Mouse (Mus musculus) kidney, embryonic 16.5 days (tissue): ENCODE measurements around the gene Stat3. TPM values are rescaled to one million over a fixed set of nuclear protein-coding genes. Genes with fewer than 3 reads are reported as not detected.

Experiments used
- ATAC-seq: fragments of 200-750 bp; cut with Nextera tagmentation; 2 replicates; pipeline ENCODE4 v1.8.0; 2017; ENCODE audit warnings: moderate TSS enrichment; ENCODE audit not compliant: low FRiP score, low TSS enrichment
- H3K27ac ChIP-seq: fragments of 300-500 bp; sonication (generic); 2 replicates; pipeline ENCODE4 v1.5.1; 2014; ENCODE audit warnings: low read length
- H3K27me3 ChIP-seq: fragments of 300-500 bp; sonication (generic); 2 replicates; pipeline ENCODE4 v1.6.1; 2014; ENCODE audit warnings: low read length, control low read depth, mixed read lengths; ENCODE audit not compliant: insufficient read depth
- H3K36me3 ChIP-seq: fragments of 300-500 bp; sonication (generic); 2 replicates; pipeline ENCODE4 v1.6.1; 2014; ENCODE audit warnings: low read length, control low read depth, mixed read lengths; ENCODE audit not compliant: insufficient read depth
- H3K4me1 ChIP-seq: fragments of 300-500 bp; sonication (generic); 2 replicates; pipeline ENCODE4 v1.6.1; 2014; ENCODE audit warnings: low read length, control low read depth, mixed read lengths; ENCODE audit not compliant: insufficient read depth
- H3K4me2 ChIP-seq: fragments of 300-500 bp; sonication (generic); replicated peaks from 2 replicates; pipeline ENCODE4 v1.6.1; 2014; ENCODE audit warnings: low read depth, low read length
- H3K4me3 ChIP-seq: fragments of 300-500 bp; sonication (generic); 2 replicates; pipeline ENCODE4 v1.5.1; 2014; ENCODE audit warnings: mild to moderate bottlenecking, low read length
- H3K9ac ChIP-seq: fragments of 300-500 bp; sonication (generic); replicated peaks from 2 replicates; pipeline ENCODE4 v1.6.1; 2014; ENCODE audit warnings: low read length
- H3K9me3 ChIP-seq: fragments of 300-500 bp; sonication (generic); 2 replicates; pipeline ENCODE4 v1.6.1; 2016; ENCODE audit warnings: low read length, control low read depth
- WGBS: fragments of 180-500 bp; shearing (Covaris S2); extraction: QIAGEN DNeasy Blood & Tissue Kit; methylation state at CpG from one replicate; pipeline ENCODE4 v1.1.7; 2014; 5-methylcytosine and 5-hydroxymethylcytosine counted together
- polyA plus RNA-seq: library from polyadenylated mRNA; unstranded; fragments of >200 nt; fragmentation: Nextera tagmentation; extraction: Ambion mirVana; gene quantifications from 2 replicates; pipeline ENCODE4 v1.2.1, GENCODE M21; 2015

Stat3 gene
- polyA plus RNA-seq, 1 experiment from 2014 or later, result 47.9 TPM

DNA sequence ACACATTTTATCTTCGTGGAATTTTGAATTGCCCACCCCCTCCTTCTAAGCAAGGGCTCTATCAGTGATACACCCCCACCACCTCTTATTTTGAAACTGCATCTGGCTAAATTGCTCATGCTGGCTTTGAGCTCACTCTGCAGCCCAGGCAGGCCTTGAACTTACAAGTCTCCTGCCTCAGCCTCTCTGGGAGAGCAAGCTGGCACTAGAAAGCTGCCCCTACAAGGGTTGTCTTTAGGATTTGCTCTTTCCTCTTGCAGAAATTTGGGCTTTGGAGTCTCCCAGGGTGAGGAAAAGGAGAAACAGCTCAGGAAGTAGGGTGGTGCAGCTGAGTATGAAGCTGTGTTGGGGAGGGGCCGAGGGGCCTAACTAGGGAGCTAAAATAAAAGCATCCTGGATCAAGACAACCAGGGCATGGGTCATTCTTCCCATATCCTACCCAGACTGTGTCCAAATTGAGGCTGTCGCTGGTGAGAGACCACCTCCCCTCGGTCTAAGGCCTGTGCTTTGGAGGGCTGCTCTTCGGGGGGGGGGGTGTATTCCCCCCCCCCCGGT lies 18.7 kb upstream of the Stat3 start:
- Histone ChIP-seq H3K9me3 (no peaks in the 10 kb centered on the region), H3K27ac (no peak overlapping the region), H3K27me3 (peaks cover 20% of the 10 kb centered on the region), H3K4me2 (no peak overlapping the region), H3K36me3 (peaks cover 3% of the 10 kb centered on the region; the same call in 1 of the 2 replicates), H3K9ac (no peak overlapping the region), H3K4me1 (peaks cover 27% of the 10 kb centered on the region), H3K4me3 (no peak overlapping the region)
- ATAC-seq, result no peak
- 62% methylated on average over 6 of the region's 6 CpGs for WGBS

DNA sequence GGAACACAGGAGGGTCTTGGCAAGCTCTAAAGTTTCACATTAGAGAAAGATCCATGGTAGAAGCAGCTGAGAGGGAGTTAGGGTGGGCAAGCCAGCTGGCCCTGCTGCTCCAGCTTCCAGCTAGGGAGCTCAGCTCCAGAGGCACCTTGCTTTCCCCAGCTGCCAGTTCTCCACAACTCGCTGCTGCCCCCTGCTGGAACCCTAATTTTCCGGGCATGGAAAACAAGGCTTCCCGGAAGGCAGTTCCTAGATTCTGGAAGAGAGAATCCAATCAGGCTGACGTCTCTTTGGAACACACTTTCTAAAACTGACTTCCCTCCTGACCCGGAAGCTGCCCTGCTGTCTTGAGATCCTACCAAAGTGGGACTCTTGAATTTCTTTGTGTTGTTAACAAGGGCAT lies 17.9 kb upstream of the Stat3 start:
- H3K27me3 ChIP-seq, result peaks cover 20% of the 10 kb centered on the region
- no peak overlapping the region for H3K27ac ChIP-seq
- 1% methylated on average over 5 of the region's 5 CpGs for WGBS
- no peak overlapping the region for H3K4me3 ChIP-seq
- H3K4me1 ChIP-seq, result peaks cover 27% of the 10 kb centered on the region
- ATAC-seq, result no peak
- H3K9me3 ChIP-seq, result no peaks in the 10 kb centered on the region
- no peak overlapping the region for H3K9ac ChIP-seq
- peaks cover 3% of the 10 kb centered on the region; the same call in 1 of the 2 replicates for H3K36me3 ChIP-seq
- H3K4me2 ChIP-seq, result no peak overlapping the region

DNA sequence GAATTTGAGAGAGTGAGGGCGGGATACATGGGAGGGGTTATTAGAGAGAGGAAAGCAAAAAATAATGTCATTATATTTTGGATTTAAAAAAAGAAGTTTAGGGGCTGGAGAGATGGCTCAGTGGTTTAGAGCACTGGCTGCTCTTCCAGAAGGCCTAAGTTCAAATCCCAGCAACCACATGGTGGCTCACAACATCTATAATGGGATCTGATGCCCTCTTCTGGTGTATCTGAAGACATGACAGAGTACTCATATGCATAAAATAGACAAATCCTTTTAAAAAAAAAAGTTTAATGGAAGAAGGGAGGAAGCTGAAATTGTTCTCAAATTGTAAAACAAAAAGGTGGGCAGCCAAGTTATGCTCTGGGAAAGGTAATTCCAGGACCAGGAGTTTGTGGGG lies 10.2 kb upstream of the Stat3 start:
- Histone ChIP-seq H3K9me3 (peaks cover 9% of the 10 kb centered on the region), H3K4me1 (no peaks in the 10 kb centered on the region), H3K9ac (no peak overlapping the region), H3K27me3 (no peaks in the 10 kb centered on the region), H3K4me2 (no peak overlapping the region), H3K27ac (no peak overlapping the region), H3K36me3 (no peaks in the 10 kb centered on the region), H3K4me3 (no peak overlapping the region)
- 100% methylated on average over 1 of the region's 1 CpGs for WGBS
- no peak for ATAC-seq

DNA sequence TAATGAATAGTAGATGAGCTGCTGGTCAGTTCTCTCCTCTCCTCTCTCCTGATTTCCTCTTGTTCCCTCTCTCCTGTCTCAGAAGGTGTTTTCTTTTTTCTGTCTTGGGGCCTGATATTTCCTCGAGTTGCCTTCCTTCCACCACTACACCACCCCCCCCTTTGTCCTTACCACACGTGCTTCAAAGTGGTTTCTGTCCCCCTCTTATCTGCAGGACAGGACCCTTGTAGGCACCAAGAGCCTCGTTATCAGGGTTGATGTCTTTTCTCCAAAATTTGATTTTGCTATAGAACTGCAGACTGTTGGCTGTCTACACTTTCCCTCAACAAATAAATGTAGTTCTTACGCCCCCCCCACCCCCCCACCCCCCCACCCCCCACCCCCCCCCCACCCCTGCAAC lies 9.0 kb upstream of the Stat3 start:
- H3K27ac ChIP-seq, result no peak overlapping the region
- no peaks in the 10 kb centered on the region for H3K4me1 ChIP-seq
- no peaks in the 10 kb centered on the region for H3K36me3 ChIP-seq
- H3K4me2 ChIP-seq, result no peak overlapping the region
- no peak overlapping the region for H3K9ac ChIP-seq
- H3K9me3 ChIP-seq, result peaks cover 9% of the 10 kb centered on the region
- no peaks in the 10 kb centered on the region for H3K27me3 ChIP-seq
- WGBS, result 58% methylated on average over 4 of the region's 4 CpGs
- no peak for ATAC-seq
- H3K4me3 ChIP-seq, result no peak overlapping the region

DNA sequence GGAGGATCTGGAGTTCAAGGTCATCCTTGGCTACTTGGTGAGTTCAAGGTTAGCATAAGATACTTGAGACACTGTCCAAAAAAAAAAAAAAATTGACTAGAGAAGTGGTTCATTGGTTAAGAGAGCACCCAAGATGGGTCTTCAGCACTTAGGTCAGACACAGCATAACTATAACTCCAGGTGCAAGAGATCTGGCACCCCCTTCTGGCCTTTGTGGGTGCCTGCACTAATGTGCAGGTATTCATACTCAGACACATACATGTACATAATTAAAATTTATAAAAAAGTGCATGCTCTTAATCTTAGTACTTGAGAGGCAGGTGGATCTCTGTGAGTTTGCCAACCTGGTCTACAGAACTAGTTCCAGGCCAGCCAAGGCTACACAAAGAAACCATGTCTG lies 8.2 kb upstream of the Stat3 start:
- Histone ChIP-seq H3K9me3 (peaks cover 9% of the 10 kb centered on the region), H3K27me3 (no peaks in the 10 kb centered on the region), H3K9ac (no peak overlapping the region), H3K4me3 (no peak overlapping the region), H3K36me3 (no peaks in the 10 kb centered on the region), H3K27ac (no peak overlapping the region), H3K4me1 (no peaks in the 10 kb centered on the region), H3K4me2 (no peak overlapping the region)
- no peak for ATAC-seq

DNA sequence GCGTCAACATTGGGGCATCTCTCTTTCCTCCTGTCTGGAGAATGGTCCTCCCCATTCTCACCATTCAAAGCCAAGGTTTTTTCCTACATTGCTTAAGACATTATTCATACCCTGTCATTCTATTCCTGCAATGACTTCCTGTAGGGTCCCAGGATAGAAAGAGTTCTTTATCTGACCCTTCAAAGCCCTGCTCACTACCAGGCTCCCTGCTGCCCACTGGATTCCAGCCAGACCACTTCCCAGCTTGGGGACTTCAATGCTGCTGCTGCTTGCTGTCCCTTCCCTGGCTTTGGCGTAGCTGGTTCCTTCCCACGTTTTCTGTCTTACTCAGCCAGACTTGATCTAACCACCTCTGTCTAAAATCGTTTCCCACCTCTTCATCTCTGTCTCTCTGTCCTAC lies 7.5 kb upstream of the Stat3 start:
- Histone ChIP-seq H3K9ac (no peak overlapping the region), H3K36me3 (no peaks in the 10 kb centered on the region), H3K9me3 (peaks cover 9% of the 10 kb centered on the region), H3K4me3 (no peak overlapping the region), H3K4me1 (no peaks in the 10 kb centered on the region), H3K27ac (no peak overlapping the region), H3K27me3 (no peaks in the 10 kb centered on the region), H3K4me2 (no peak overlapping the region)
- no peak for ATAC-seq
- WGBS, result 35% methylated on average over 4 of the region's 4 CpGs

DNA sequence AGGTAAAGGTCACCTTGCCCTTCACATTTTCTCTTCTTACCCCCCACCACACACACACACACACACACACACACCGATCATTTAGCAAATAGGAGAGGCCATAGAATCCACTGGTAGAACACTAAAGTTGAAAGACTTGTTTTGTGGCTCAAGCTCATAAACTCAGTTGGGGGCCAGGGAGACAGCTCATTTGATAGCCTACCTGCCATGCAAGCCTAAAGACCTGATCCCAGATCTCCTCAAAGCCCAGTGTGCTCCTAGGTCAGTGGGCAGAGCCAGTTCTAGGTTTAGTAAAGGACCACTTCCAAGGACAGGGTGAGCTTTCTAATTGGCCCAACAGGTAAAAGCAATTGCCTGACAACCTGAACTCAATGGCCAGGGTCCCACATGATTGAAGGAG lies 3.0 kb upstream of the Stat3 start:
- no peak overlapping the region for H3K9ac ChIP-seq
- H3K27me3 ChIP-seq, result no peaks in the 10 kb centered on the region
- no peaks in the 10 kb centered on the region for H3K36me3 ChIP-seq
- peaks cover 9% of the 10 kb centered on the region for H3K9me3 ChIP-seq
- WGBS, result 54% methylated on average over 1 of the region's 1 CpGs
- no peak overlapping the region for H3K4me3 ChIP-seq
- H3K4me1 ChIP-seq, result peaks cover 14% of the 10 kb centered on the region
- H3K27ac ChIP-seq, result no peak overlapping the region
- no peak overlapping the region for H3K4me2 ChIP-seq
- no peak for ATAC-seq

DNA sequence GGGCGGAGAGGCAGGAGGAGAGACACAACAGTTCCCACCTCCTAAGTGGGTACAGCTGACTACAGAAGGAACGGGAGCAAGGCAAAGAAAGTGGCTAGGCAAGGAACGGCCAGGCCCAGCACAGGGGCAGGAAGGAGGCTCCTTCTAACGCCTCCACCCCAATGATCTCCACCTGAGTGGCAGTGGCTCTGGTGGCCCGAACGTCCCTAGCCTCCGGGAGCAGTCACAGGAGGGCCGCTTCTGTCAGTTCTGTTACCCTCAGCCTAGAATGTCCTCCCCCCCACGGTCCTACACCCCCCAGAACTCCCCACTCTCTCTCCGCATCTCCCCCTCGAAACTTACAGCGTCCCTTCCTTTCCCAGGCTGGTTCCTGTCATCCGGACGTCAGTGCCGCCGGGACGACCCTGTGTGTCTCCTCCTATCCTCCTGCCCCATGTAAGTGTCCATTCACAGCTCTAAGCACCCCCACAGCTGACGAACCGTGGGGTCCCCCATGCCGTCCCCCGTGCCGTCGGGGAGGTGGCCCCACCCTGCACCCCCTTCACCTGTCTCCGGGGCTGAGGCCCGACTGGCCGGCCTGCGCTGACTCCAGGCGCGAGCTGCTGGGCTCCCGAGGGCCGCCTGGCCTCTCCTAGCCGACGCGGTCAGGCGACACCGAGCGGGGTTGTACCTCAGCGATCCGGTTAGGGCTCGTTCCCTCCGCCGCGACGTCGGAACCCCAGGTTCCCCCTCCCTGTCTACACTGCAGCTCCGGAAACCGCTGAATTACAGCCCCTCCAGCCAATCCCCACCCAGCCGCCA lies 429 bp downstream of the Stat3 start:
- WGBS, result under 1% methylated on average over 47 of the region's 48 CpGs
- Histone ChIP-seq H3K36me3 (no peaks in the 10 kb centered on the region), H3K4me2 (peak overlapping the region; percentile 70), H3K9me3 (no peaks in the 10 kb centered on the region), H3K4me1 (peaks cover 22% of the 10 kb centered on the region), H3K27me3 (no peaks in the 10 kb centered on the region), H3K4me3 (peak overlapping the region; percentile 96), H3K27ac (peak overlapping the region; percentile 91), H3K9ac (peak overlapping the region; percentile 94)
- ATAC-seq, result peak; percentile 8

DNA sequence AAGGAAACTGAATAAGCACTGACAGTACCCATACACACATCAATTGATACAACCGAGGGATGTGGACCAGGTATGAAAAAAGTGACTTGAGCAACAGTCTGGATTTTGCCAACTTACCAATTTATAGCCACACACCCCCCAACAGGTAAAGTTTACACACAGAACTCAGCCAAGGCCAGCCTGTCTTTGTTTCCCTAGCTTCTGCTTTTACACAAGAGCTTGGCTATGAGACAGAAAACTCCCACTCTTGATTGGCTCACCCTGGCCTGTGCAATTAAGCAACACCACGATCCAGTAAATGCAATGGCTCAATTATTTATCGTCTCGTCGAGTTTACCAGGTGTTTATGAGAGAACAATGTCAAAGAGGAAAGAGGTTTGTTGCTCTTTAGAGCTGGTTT lies 1.2 kb downstream of the Stat3 start:
- Histone ChIP-seq H3K4me1 (peaks cover 22% of the 10 kb centered on the region), H3K4me2 (peak overlapping the region; percentile 70), H3K36me3 (no peaks in the 10 kb centered on the region), H3K4me3 (peak overlapping the region; percentile 96), H3K27me3 (no peaks in the 10 kb centered on the region), H3K27ac (no peak overlapping the region), H3K9ac (peak overlapping the region; percentile 94), H3K9me3 (no peaks in the 10 kb centered on the region)
- no peak for ATAC-seq
- WGBS, result 18% methylated on average over 5 of the region's 5 CpGs

DNA sequence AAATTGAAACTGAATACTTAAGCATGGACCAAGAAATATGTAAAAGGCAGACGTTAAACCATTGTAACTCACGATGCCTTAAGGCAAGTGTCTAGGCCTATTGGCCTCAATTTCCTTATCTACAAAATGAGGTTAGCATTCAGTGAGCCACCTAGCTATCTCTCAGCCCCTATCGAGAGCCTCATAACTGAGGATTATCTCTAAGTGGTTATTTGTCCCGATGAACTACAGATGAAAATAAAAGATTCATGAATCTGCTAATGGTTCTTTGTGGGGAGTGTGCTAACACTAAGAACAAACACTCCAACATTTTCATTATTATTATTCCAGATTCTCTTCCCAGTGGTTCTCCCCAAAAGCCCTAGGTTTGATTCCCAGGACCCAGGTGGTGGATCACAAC lies 2.0 kb downstream of the Stat3 start:
- Histone ChIP-seq H3K4me2 (peak overlapping the region; percentile 70; the same call in 1 of the 2 replicates), H3K36me3 (no peaks in the 10 kb centered on the region), H3K9me3 (no peaks in the 10 kb centered on the region), H3K27me3 (no peaks in the 10 kb centered on the region), H3K4me3 (no peak overlapping the region), H3K4me1 (peaks cover 22% of the 10 kb centered on the region), H3K27ac (no peak overlapping the region), H3K9ac (no peak overlapping the region)
- no peak for ATAC-seq
- 78% methylated on average over 4 of the region's 4 CpGs for WGBS
